ENCODE assay signal across 11 mouse cellular contexts in the genomic region with DNA sequence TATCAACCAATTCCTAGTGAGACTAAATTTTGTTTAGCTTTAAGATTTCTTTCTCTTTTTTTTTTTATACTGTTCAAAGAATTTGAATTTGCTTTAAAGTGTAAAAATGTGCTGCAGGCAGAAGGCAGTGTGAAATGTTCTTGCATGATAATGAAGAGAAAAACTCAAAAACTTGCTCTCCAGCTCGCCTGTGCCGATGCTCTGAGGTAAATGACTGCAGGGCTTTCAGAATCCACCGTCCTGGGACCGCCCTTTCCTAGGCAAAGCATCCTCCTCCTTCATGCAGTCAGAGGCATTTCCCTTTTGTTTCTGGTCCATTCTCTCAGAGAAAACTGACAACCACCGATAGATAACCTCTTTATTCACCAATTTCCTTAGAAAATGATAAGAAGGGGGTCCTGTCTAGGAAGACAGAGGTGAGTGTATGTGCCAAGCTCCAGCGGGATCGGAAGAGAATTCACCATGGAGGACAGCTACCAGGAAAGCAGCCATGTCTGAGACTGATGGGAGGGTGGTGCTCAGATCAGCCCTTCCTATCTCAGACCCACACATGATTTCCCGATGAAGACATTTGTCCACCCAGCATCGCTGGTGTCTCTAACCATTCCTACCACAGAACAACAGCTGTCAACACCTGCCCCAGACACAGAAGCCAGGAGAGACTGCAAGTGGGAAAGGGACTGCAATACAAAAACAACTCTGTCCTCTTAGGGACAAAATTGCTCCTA.
DNase-seq lines count a peak whose midpoint lies in the region; ATAC-seq lines count a peak whose summit lies in the region.
"Had no signal": no experiment of that assay in that cellular context is flagged by ENCODE, and none has a peak within 500 bp of the region (broad histone marks: within the 10 kb centered on the region; RNA-seq: fewer than 3 reads in every experiment).

No protein-coding gene starts in this region.

- H3K4me1 ChIP-seq in kidney, embryonic 14.5 days (ENCODE audit: control insufficient read depth, insufficient read depth, low read length): peaks cover 4% of the 10 kb centered on the region; the same call in 1 of the 2 replicates
- H3K4me1 ChIP-seq in brown adipose tissue, adult 24 weeks (ENCODE audit: control insufficient read depth, insufficient read depth, insufficient read length, low read length): peaks cover 17% of the 10 kb centered on the region; the same call in 1 of the 2 replicates
- peaks cover 20 to 21% of the 10 kb centered on the region in 2 experiments for H3K4me1 ChIP-seq in heart, embryonic 14.5 days (ENCODE audit: control insufficient read depth in 2 of 2, insufficient read depth in 2 of 2, low read length in 2 of 2)
- peaks cover 11% of the 10 kb centered on the region for H3K4me1 ChIP-seq in limb, embryonic 13.5 days
- 0 out of 2 replicates have a peak, but pooled peaks cover 7% of the 10 kb centered on the region for H3K4me1 ChIP-seq in hindbrain, embryonic 14.5 days (replicated peaks; ENCODE audit: control insufficient read depth, insufficient read depth, low read length)

- H3K4me3 ChIP-seq in kidney, embryonic 14.5 days (ENCODE audit: low read length): no peak overlapping the region
- H3K4me3 ChIP-seq in brown adipose tissue, adult 24 weeks (ENCODE audit: insufficient read depth, low read depth, low read length): no peak overlapping the region
- no peak overlapping the region for H3K4me3 ChIP-seq in heart, embryonic 14.5 days (ENCODE audit: control insufficient read depth in 1 of 2, insufficient read depth in 1 of 2, low read depth in 1 of 2, low read length in 2 of 2)
- no peak overlapping the region for H3K4me3 ChIP-seq in limb, embryonic 13.5 days
- no peak overlapping the region for H3K4me3 ChIP-seq in hindbrain, embryonic 14.5 days (replicated peaks; ENCODE audit: low read length)
- H3K4me3 ChIP-seq: forebrain, embryonic 12.5 days had no signal

- no peak overlapping the region for H3K4me2 ChIP-seq in kidney, embryonic 14.5 days (replicated peaks; ENCODE audit: low read depth, low read length)
- H3K4me2 ChIP-seq in heart, embryonic 14.5 days (ENCODE audit: low read length): peak overlapping the region; percentile 16; the same call in 1 of the 2 replicates
- no peak overlapping the region for H3K4me2 ChIP-seq in limb, embryonic 13.5 days (replicated peaks)
- no peak overlapping the region for H3K4me2 ChIP-seq in hindbrain, embryonic 14.5 days (replicated peaks)
- H3K4me2 ChIP-seq: forebrain, embryonic 12.5 days; lung, embryonic 14.5 days had no signal

- no peak overlapping the region for H3K27ac ChIP-seq in kidney, embryonic 14.5 days (ENCODE audit: low read depth, low read length)
- H3K27ac ChIP-seq in brown adipose tissue, adult 24 weeks (replicated peaks; ENCODE audit: low read depth, low read length): peak overlapping the region; percentile 88
- 0 out of 4 replicates have a peak overlapping the region, but pooled peaks of 1 of the 2 experiments have one; percentile 29 for H3K27ac ChIP-seq in heart, embryonic 14.5 days (replicated peaks in 1 of 2; ENCODE audit: control insufficient read depth in 1 of 2, insufficient read depth in 1 of 2, low read depth in 2 of 2, low read length in 2 of 2)
- no peak overlapping the region for H3K27ac ChIP-seq in limb, embryonic 13.5 days
- H3K27ac ChIP-seq in hindbrain, embryonic 14.5 days: no peak overlapping the region
- H3K27ac ChIP-seq: forebrain, embryonic 12.5 days; hindbrain, postnatal 0 days had no signal

- H3K36me3 ChIP-seq in kidney, embryonic 14.5 days (ENCODE audit: control insufficient read depth, insufficient read depth, low read length): no peaks in the 10 kb centered on the region
- H3K36me3 ChIP-seq in heart, embryonic 14.5 days (ENCODE audit: control insufficient read depth, insufficient read depth, low read length): no peaks in the 10 kb centered on the region
- no peaks in the 10 kb centered on the region for H3K36me3 ChIP-seq in limb, embryonic 13.5 days
- no peaks in the 10 kb centered on the region for H3K36me3 ChIP-seq in hindbrain, embryonic 14.5 days (replicated peaks; ENCODE audit: control insufficient read depth, insufficient read depth)
- H3K36me3 ChIP-seq: forebrain, embryonic 12.5 days had no signal

- no peaks in the 10 kb centered on the region for H3K9me3 ChIP-seq in kidney, embryonic 14.5 days (ENCODE audit: control insufficient read depth, low read length)
- H3K9me3 ChIP-seq in heart, embryonic 14.5 days (ENCODE audit: control insufficient read depth, low read length): no peaks in the 10 kb centered on the region
- H3K9me3 ChIP-seq in limb, embryonic 13.5 days: no peaks in the 10 kb centered on the region
- no peaks in the 10 kb centered on the region for H3K9me3 ChIP-seq in hindbrain, embryonic 14.5 days (ENCODE audit: control insufficient read depth, low read length)
- H3K9me3 ChIP-seq: forebrain, embryonic 12.5 days had no signal

- no peak overlapping the region for H3K9ac ChIP-seq in kidney, embryonic 14.5 days (ENCODE audit: low read depth, low read length)
- H3K9ac ChIP-seq in heart, embryonic 14.5 days (ENCODE audit: low read length): no peak overlapping the region
- no peak overlapping the region for H3K9ac ChIP-seq in limb, embryonic 13.5 days
- H3K9ac ChIP-seq in hindbrain, embryonic 14.5 days: no peak overlapping the region
- H3K9ac ChIP-seq: forebrain, embryonic 12.5 days; lung, embryonic 14.5 days had no signal

- peak; percentile 32 for DNase-seq in kidney, adult 18-20 months
- no peak for DNase-seq in hindbrain, embryonic 14.5 days (ENCODE audit: low spot score)
- no peak for DNase-seq in layer of hippocampus, adult 9-10 months (ENCODE audit: low spot score)
- DNase-seq in embryo, embryonic 10.5 days (ENCODE audit: low spot score): no peak
- DNase-seq: lung, embryonic 14.5 days had no signal

- no peaks in the 10 kb centered on the region for H3K27me3 ChIP-seq in kidney, embryonic 14.5 days (ENCODE audit: control insufficient read depth, insufficient read depth, low read length)
- no peaks in the 10 kb centered on the region for H3K27me3 ChIP-seq in heart, embryonic 14.5 days (ENCODE audit: control insufficient read depth, insufficient read depth, low read length)
- H3K27me3 ChIP-seq in limb, embryonic 13.5 days: no peaks in the 10 kb centered on the region
- no peaks in the 10 kb centered on the region for H3K27me3 ChIP-seq in hindbrain, embryonic 14.5 days (ENCODE audit: control insufficient read depth, insufficient read depth, low read length)
- H3K27me3 ChIP-seq: forebrain, embryonic 12.5 days had no signal

- no peak for ATAC-seq in kidney, embryonic 14.5 days (ENCODE audit: low FRiP score, low TSS enrichment)
- no peak for ATAC-seq in heart, embryonic 14.5 days (ENCODE audit: insufficient number of reproducible peaks, insufficient read depth, low FRiP score, low read depth)
- 0 out of 2 replicates have a peak, but pooled peaks have one; percentile 40 for ATAC-seq in limb, embryonic 13.5 days (ENCODE audit: low FRiP score, low read depth)
- no peak for ATAC-seq in hindbrain, embryonic 14.5 days (ENCODE audit: low FRiP score)
- ATAC-seq: hindbrain, postnatal 0 days had no signal

- 66% methylated on average over 9 of the region's 9 CpGs for WGBS in kidney, embryonic 14.5 days
- WGBS in heart, embryonic 14.5 days: 30% methylated on average over 9 of the region's 9 CpGs
- 69% methylated on average over 9 of the region's 9 CpGs for WGBS in limb, embryonic 13.5 days
- WGBS in hindbrain, embryonic 14.5 days: 47% methylated on average over 9 of the region's 9 CpGs
